12 mouse cellular contexts compared by ENCODE assay signal in genomic region chr8:106512475-106513150, GRCm38 (mm10). TPM values are rescaled to one million over a fixed set of nuclear protein-coding genes. Genes with fewer than 3 reads are reported as not detected.
DNase-seq lines count a peak whose midpoint lies in the region; ATAC-seq and TF ChIP-seq lines count a peak whose summit lies in the region.
"Had no signal": no experiment of that assay in that cellular context is flagged by ENCODE, and none has a peak within 500 bp of the region (broad histone marks: within the 10 kb centered on the region; RNA-seq: fewer than 3 reads in every experiment).

No protein-coding gene starts in this region.

- H3K4me1 ChIP-seq in liver, embryonic 11.5 days (replicated peaks; ENCODE audit: control insufficient read depth, insufficient read depth, low read length) = 0 out of 2 replicates have a peak, but pooled peaks cover 14% of the 10 kb centered on the region
- peaks cover 46% of the 10 kb centered on the region for H3K4me1 ChIP-seq in embryonic facial prominence, embryonic 13.5 days
- H3K4me1 ChIP-seq in kidney, adult 2 months (ENCODE audit: control insufficient read depth, insufficient read depth, low read length) = no peaks in the 10 kb centered on the region
- H3K4me1 ChIP-seq in neural tube, embryonic 13.5 days (replicated peaks) = peaks cover 56% of the 10 kb centered on the region
- peaks cover 10% of the 10 kb centered on the region; the same call in 1 of the 2 replicates for H3K4me1 ChIP-seq in forebrain, postnatal 0 days (ENCODE audit: insufficient read depth)

- DNase-seq in liver, embryonic 11.5 days (ENCODE audit: low spot score) = no peak
- DNase-seq in liver = no peak
- DNase-seq in kidney, adult 2 months = peak; percentile 61
- no peak for DNase-seq in layer of hippocampus, adult 18-20 months (ENCODE audit: low spot score in 2 of 2)
- no peak for DNase-seq in spleen, postnatal 36 days (ENCODE audit: low spot score in 2 of 2)
- no peak for DNase-seq in forebrain, postnatal 0 days
- DNase-seq: lung, postnatal 14 days had no signal

- no peak overlapping the region for H3K27ac ChIP-seq in liver, embryonic 11.5 days (ENCODE audit: low read depth, low read length)
- H3K27ac ChIP-seq in embryonic facial prominence, embryonic 13.5 days = peak overlapping the region; percentile 22; the same call in 1 of the 2 replicates
- H3K27ac ChIP-seq in kidney, adult 2 months (ENCODE audit: insufficient read depth, low read depth, low read length) = no peak overlapping the region
- no peak overlapping the region for H3K27ac ChIP-seq in neural tube, embryonic 13.5 days (replicated peaks)
- H3K27ac ChIP-seq in forebrain, postnatal 0 days (ENCODE audit: low read depth, low read length) = no peak overlapping the region

- no peak for TF ChIP-seq POLR2A in kidney, adult 2 months (IDR thresholded peaks at IDR 0.05; ENCODE audit: low read depth, low read length)

- no peak overlapping the region for H3K9ac ChIP-seq in liver, embryonic 11.5 days (ENCODE audit: low read depth, low read length)
- peak overlapping the region; percentile 69; the same call in 1 of the 2 replicates for H3K9ac ChIP-seq in embryonic facial prominence, embryonic 13.5 days
- no peak overlapping the region for H3K9ac ChIP-seq in neural tube, embryonic 13.5 days
- no peak overlapping the region for H3K9ac ChIP-seq in forebrain, postnatal 0 days

- 47% methylated on average over 7 of the region's 7 CpGs for WGBS in liver, embryonic 11.5 days
- 32% methylated on average over 7 of the region's 7 CpGs for WGBS in embryonic facial prominence, embryonic 13.5 days
- 34% methylated on average over 7 of the region's 7 CpGs for whole genome bisulfite sequencing in kidney, adult 2 months
- WGBS in neural tube, embryonic 13.5 days = 55% methylated on average over 7 of the region's 7 CpGs
- 53% methylated on average over 7 of the region's 7 CpGs for WGBS in forebrain, postnatal 0 days

- peak overlapping the region; percentile 63 for H3K4me2 ChIP-seq in liver, embryonic 11.5 days
- H3K4me2 ChIP-seq in embryonic facial prominence, embryonic 13.5 days = peak overlapping the region; percentile 74
- H3K4me2 ChIP-seq in neural tube, embryonic 13.5 days = peak overlapping the region; percentile 57
- H3K4me2 ChIP-seq in forebrain, postnatal 0 days (ENCODE audit: low read depth) = no peak overlapping the region

- ATAC-seq in liver, embryonic 11.5 days (replicated peaks; ENCODE audit: low FRiP score) = no peak
- ATAC-seq in embryonic facial prominence, embryonic 13.5 days (ENCODE audit: insufficient number of reproducible peaks, insufficient read depth, low FRiP score, low TSS enrichment, low read depth) = no peak
- ATAC-seq in neural tube, embryonic 13.5 days (ENCODE audit: low read depth) = no peak
- no peak for ATAC-seq in forebrain, postnatal 0 days

- H3K9me3 ChIP-seq in liver, embryonic 11.5 days (ENCODE audit: control insufficient read depth, low read length) = no peaks in the 10 kb centered on the region
- no peaks in the 10 kb centered on the region for H3K9me3 ChIP-seq in embryonic facial prominence, embryonic 13.5 days
- no peaks in the 10 kb centered on the region for H3K9me3 ChIP-seq in neural tube, embryonic 13.5 days
- H3K9me3 ChIP-seq in forebrain, postnatal 0 days (ENCODE audit: low read length) = no peaks in the 10 kb centered on the region

- peak overlapping the region; percentile 44; the same call in 1 of the 2 replicates for H3K4me3 ChIP-seq in liver, embryonic 11.5 days (ENCODE audit: low read depth, low read length)
- peak overlapping the region; percentile 53 for H3K4me3 ChIP-seq in embryonic facial prominence, embryonic 13.5 days
- no peak overlapping the region for H3K4me3 ChIP-seq in kidney, adult 2 months (ENCODE audit: insufficient read depth, low read depth, low read length)
- no peak overlapping the region for H3K4me3 ChIP-seq in neural tube, embryonic 13.5 days
- no peak overlapping the region for H3K4me3 ChIP-seq in forebrain, postnatal 0 days (ENCODE audit: low read depth, low read length)

- no peaks in the 10 kb centered on the region for H3K36me3 ChIP-seq in liver, embryonic 11.5 days (ENCODE audit: control insufficient read depth, insufficient read depth, low read length)
- H3K36me3 ChIP-seq in embryonic facial prominence, embryonic 13.5 days = no peaks in the 10 kb centered on the region
- H3K36me3 ChIP-seq in kidney, adult 2 months (ENCODE audit: control insufficient read depth, insufficient read depth, low read length) = no peaks in the 10 kb centered on the region
- no peaks in the 10 kb centered on the region for H3K36me3 ChIP-seq in neural tube, embryonic 13.5 days
- H3K36me3 ChIP-seq in forebrain, postnatal 0 days (ENCODE audit: insufficient read depth) = no peaks in the 10 kb centered on the region

- peaks cover 54% of the 10 kb centered on the region for H3K27me3 ChIP-seq in liver, embryonic 11.5 days (replicated peaks; ENCODE audit: control insufficient read depth, insufficient read depth, low read length)
- H3K27me3 ChIP-seq in embryonic facial prominence, embryonic 13.5 days = peaks cover 33% of the 10 kb centered on the region
- no peaks in the 10 kb centered on the region for H3K27me3 ChIP-seq in kidney, adult 2 months (replicated peaks; ENCODE audit: control insufficient read depth, insufficient read depth, low read length)
- peaks cover 66% of the 10 kb centered on the region for H3K27me3 ChIP-seq in neural tube, embryonic 13.5 days
- peaks cover 46% of the 10 kb centered on the region for H3K27me3 ChIP-seq in forebrain, postnatal 0 days (ENCODE audit: insufficient read depth, low read length)

- TF ChIP-seq CTCF in kidney, adult 2 months (conservative IDR thresholded peaks at IDR 0.05; ENCODE audit: insufficient read depth, insufficient read length, low read depth, low read length) = no peak
- TF ChIP-seq CTCF in forebrain, postnatal 0 days (IDR thresholded peaks at IDR 0.05; ENCODE audit: low read depth) = no peak

RNA-seq across cellular contexts. Expression of gene Cdh3, which starts 1.9 kb away (rescaled TPM):
- polyA plus RNA-seq in liver, embryonic 11.5 days (2014; fragmentation: Nextera tagmentation; extraction: Ambion mirVana) = 12.5 and 13.2 TPM in 2 replicates
- polyA plus RNA-seq in embryonic facial prominence, embryonic 13.5 days (2015; fragmentation: Nextera tagmentation; extraction: Ambion mirVana) = 21.5 and 22.3 TPM in 2 replicates
- 5.0 and 5.5 TPM in 2 replicates for polyA plus RNA-seq in kidney, adult 2 months (2012; rRNA removed)
- 3.5 and 5.8 TPM in 2 replicates for polyA plus RNA-seq in neural tube, embryonic 13.5 days (2015; fragmentation: Nextera tagmentation; extraction: Ambion mirVana)
- under 1 TPM in 1 of 2 experiments, not detected in 1; 0.25 TPM for total RNA-seq in layer of hippocampus, adult 18-20 months (2021)
- total RNA-seq in forebrain, postnatal 0 days (2014; rRNA removed) = 0.85 and 1.3 TPM in 2 replicates
- polyA plus RNA-seq in forebrain, postnatal 0 days (2015; fragmentation: Nextera tagmentation; extraction: Ambion mirVana) = 1.2 and 1.4 TPM in 2 replicates
- total RNA-seq: MEL had no signal

RNA-seq across cellular contexts. Expression of gene 6030452D12Rik, which starts 12.3 kb away (rescaled TPM):
- not detected in 2 replicates for polyA plus RNA-seq in liver, embryonic 11.5 days (2014; fragmentation: Nextera tagmentation; extraction: Ambion mirVana)
- polyA plus RNA-seq in embryonic facial prominence, embryonic 13.5 days (2015; fragmentation: Nextera tagmentation; extraction: Ambion mirVana) = not detected in 2 replicates
- polyA plus RNA-seq in kidney, adult 2 months (2012; rRNA removed) = not detected in 2 replicates
- not detected in 2 replicates for polyA plus RNA-seq in neural tube, embryonic 13.5 days (2015; fragmentation: Nextera tagmentation; extraction: Ambion mirVana)
- not detected for total RNA-seq in layer of hippocampus, adult 18-20 months (2021)
- not detected in 2 replicates for total RNA-seq in forebrain, postnatal 0 days (2014; rRNA removed)
- polyA plus RNA-seq in forebrain, postnatal 0 days (2015; fragmentation: Nextera tagmentation; extraction: Ambion mirVana) = not detected in 2 replicates
- total RNA-seq: layer of hippocampus, postnatal 10 days; MEL had no signal
- polyA plus RNA-seq: small intestine, adult 2 months had no signal

Comparison
In these comparisons a context has a peak if more than half of its experiments do, and no peak if none do; other contexts are left out.
1. H3K4me3 ChIP-seq: peak in liver, embryonic 11.5 days (single experiment) and embryonic facial prominence, embryonic 13.5 days (single experiment); none in kidney, adult 2 months (single experiment), neural tube, embryonic 13.5 days (single experiment) and forebrain, postnatal 0 days (single experiment).